Mouse (Mus musculus): Measurements from ENCODE around the gene Abcb9. TPM values are rescaled to one million over a fixed set of nuclear protein-coding genes. Genes with fewer than 3 reads are reported as not detected.

Abcb9 gene
- 4.0 and 4.6 TPM in 2 replicates for polyA plus RNA-seq (2015; fragmentation: Nextera tagmentation; extraction: Ambion mirVana)

DNA sequence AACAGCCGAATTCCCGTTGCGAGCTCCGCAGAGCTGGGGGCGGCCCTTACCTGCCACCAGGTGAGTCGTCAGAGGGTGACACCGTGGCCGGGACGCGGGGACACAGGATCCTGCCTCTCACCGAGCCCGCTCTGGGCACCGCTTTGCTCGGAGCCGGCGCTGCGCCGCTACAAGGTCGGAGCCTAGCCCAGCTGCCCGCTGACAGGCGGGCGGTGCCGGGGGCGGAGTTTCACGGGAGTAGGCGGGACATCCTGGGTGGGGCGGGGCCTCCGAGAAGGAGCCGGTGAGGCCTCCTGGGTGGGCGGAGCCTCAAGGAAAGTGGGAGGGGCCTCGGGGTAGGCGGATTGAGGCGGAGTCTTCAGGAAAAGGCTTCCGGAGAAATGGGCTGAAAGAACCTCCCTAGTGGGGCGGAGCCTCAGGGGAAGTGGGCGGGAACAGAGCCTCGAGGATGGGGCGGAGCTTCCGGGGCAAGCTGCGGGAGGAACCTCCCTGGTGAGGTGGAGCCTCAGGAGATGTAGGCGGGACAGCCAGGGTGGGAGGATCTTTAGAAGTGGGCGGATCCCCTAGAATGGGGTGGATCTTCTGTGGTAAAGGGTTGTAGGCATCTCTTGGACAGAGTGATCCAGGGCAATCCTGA lies at the start of gene Abcb9:
Gene Abcb9 (minus strand): TSS at position 203 of the 637 bp plus-strand sequence.
- H3K27ac ChIP-seq (ENCODE audit: low read depth, low read length), result peak within 1 kb of the TSS; percentile 24; the same call in 1 of the 2 replicates
- H3K9me3 ChIP-seq (ENCODE audit: control insufficient read depth), result no peaks in the 10 kb centered on the region
- no peaks in the 10 kb centered on the region for H3K27me3 ChIP-seq (replicated peaks; ENCODE audit: control insufficient read depth, insufficient read depth, low read length)
- no peaks in the 10 kb centered on the region for H3K36me3 ChIP-seq (ENCODE audit: control insufficient read depth, insufficient read depth)
- H3K4me2 ChIP-seq (replicated peaks; ENCODE audit: low read depth), result peak within 1 kb of the TSS; percentile 92
- TF ChIP-seq CTCF (IDR thresholded peaks at IDR 0.05; ENCODE audit: low read depth), result no peak
- peak within 1 kb of the TSS; percentile 48 for H3K4me3 ChIP-seq (ENCODE audit: low read depth, low read length)
- ATAC-seq, result peak; percentile 77
- H3K9ac ChIP-seq (ENCODE audit: low read depth, low read length), result peak within 1 kb of the TSS; percentile 64
- WGBS, result under 1% methylated on average over 42 of the region's 42 CpGs
- peaks cover 6% of the 10 kb centered on the region; the same call in 1 of the 2 replicates for H3K4me1 ChIP-seq (replicated peaks; ENCODE audit: control insufficient read depth, insufficient read depth, low read length)

GRCm38 (mm10) chr5:124138066-124138465 lies 42.5 kb upstream of the Abcb9 start:
- no peak overlapping the region for H3K9ac ChIP-seq (ENCODE audit: low read depth, low read length)
- no peaks in the 10 kb centered on the region for H3K27me3 ChIP-seq (replicated peaks; ENCODE audit: control insufficient read depth, insufficient read depth, low read length)
- TF ChIP-seq CTCF (IDR thresholded peaks at IDR 0.05; ENCODE audit: low read depth), result no peak
- H3K36me3 ChIP-seq (ENCODE audit: control insufficient read depth, insufficient read depth), result peaks cover 12% of the 10 kb centered on the region; the same call in 1 of the 2 replicates
- no peak for ATAC-seq
- H3K4me2 ChIP-seq (replicated peaks; ENCODE audit: low read depth), result no peak overlapping the region
- no peak overlapping the region for H3K4me3 ChIP-seq (ENCODE audit: low read depth, low read length)
- H3K27ac ChIP-seq (ENCODE audit: low read depth, low read length), result no peak overlapping the region
- 56% methylated on average over 7 of the region's 7 CpGs for WGBS
- no peaks in the 10 kb centered on the region for H3K4me1 ChIP-seq (replicated peaks; ENCODE audit: control insufficient read depth, insufficient read depth, low read length)
- no peaks in the 10 kb centered on the region for H3K9me3 ChIP-seq (ENCODE audit: control insufficient read depth)

DNA sequence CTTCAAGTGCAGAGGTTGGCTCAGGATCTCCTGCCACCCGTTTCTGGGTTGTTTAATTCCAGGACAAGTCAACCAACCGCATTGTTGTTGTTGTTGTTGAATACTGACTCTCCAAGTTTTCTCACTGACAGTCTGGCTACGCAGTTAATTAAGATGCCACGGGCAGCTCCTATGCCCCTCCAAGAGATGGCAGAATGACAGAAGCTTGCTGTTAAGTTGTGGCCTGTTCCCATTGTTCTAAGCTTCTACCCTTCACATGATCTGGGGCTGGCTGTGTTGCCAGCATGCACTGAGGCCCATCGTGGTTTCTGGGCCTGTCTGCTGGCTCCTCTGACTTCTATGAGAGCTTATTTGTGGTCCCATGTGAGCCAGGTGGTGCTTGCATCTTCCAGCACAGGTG lies 38.7 kb upstream of the Abcb9 start:
- no peak for TF ChIP-seq CTCF (IDR thresholded peaks at IDR 0.05; ENCODE audit: low read depth)
- Histone ChIP-seq H3K27ac (ENCODE audit: low read depth, low read length) (no peak overlapping the region), H3K4me1 (replicated peaks; ENCODE audit: control insufficient read depth, insufficient read depth, low read length) (no peaks in the 10 kb centered on the region), H3K9ac (ENCODE audit: low read depth, low read length) (no peak overlapping the region), H3K9me3 (ENCODE audit: control insufficient read depth) (no peaks in the 10 kb centered on the region), H3K4me2 (replicated peaks; ENCODE audit: low read depth) (no peak overlapping the region), H3K36me3 (ENCODE audit: control insufficient read depth, insufficient read depth) (peaks cover 14% of the 10 kb centered on the region), H3K27me3 (replicated peaks; ENCODE audit: control insufficient read depth, insufficient read depth, low read length) (no peaks in the 10 kb centered on the region), H3K4me3 (ENCODE audit: low read depth, low read length) (no peak overlapping the region)
- 87% methylated on average over 5 of the region's 5 CpGs for WGBS
- ATAC-seq, result no peak

DNA sequence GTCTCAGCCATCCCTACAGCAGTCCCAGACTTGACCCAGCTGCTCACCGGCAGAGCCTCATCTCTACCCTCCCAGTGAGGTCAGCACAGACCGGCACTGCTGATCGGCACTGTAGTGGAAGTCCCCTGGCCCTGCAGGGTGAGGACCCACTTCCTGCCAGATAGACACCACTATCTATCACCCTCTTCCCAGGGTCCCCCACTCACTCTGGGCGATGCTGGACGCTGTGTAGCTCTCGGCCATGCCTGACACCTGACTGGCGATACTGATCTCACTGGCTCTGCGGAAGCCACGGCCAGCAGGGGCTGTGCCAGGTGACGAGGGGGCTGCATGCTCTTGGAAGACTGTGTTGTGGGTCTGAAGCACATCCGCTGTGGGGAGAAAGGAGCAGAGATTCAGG lies 29.5 kb upstream of the Abcb9 start:
- no peaks in the 10 kb centered on the region for H3K4me1 ChIP-seq (replicated peaks; ENCODE audit: control insufficient read depth, insufficient read depth, low read length)
- H3K9me3 ChIP-seq (ENCODE audit: control insufficient read depth), result no peaks in the 10 kb centered on the region
- no peak overlapping the region for H3K9ac ChIP-seq (ENCODE audit: low read depth, low read length)
- no peak overlapping the region for H3K27ac ChIP-seq (ENCODE audit: low read depth, low read length)
- H3K4me3 ChIP-seq (ENCODE audit: low read depth, low read length), result no peak overlapping the region
- no peak for ATAC-seq
- WGBS, result 89% methylated on average over 11 of the region's 11 CpGs
- no peaks in the 10 kb centered on the region for H3K27me3 ChIP-seq (replicated peaks; ENCODE audit: control insufficient read depth, insufficient read depth, low read length)
- H3K4me2 ChIP-seq (replicated peaks; ENCODE audit: low read depth), result no peak overlapping the region
- TF ChIP-seq CTCF (IDR thresholded peaks at IDR 0.05; ENCODE audit: low read depth), result no peak
- H3K36me3 ChIP-seq (ENCODE audit: control insufficient read depth, insufficient read depth), result peaks cover 43% of the 10 kb centered on the region

DNA sequence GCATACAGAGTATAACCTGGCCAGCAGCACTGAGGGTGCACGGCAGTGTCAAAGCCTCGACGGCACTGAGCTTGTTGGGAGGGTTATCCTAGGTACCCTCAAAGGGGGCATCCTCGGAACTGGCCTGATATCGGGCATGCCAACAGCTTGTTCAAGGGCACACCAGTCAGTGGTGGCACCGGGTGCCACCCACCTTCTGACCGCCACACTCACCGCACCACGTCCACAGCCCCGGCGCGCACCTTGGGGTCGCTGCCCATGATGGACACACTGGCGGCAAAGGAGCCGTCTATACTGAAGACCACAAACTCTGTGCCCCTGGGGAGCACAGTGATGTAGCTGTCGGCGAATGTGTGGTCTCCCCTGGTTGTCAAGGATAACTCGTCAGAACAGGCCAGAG lies 26.8 kb upstream of the Abcb9 start:
- H3K4me3 ChIP-seq (ENCODE audit: low read depth, low read length), result no peak overlapping the region
- H3K36me3 ChIP-seq (ENCODE audit: control insufficient read depth, insufficient read depth), result peaks cover 57% of the 10 kb centered on the region
- 94% methylated on average over 17 of the region's 18 CpGs for WGBS
- no peak overlapping the region for H3K9ac ChIP-seq (ENCODE audit: low read depth, low read length)
- TF ChIP-seq CTCF (IDR thresholded peaks at IDR 0.05; ENCODE audit: low read depth), result no peak
- no peaks in the 10 kb centered on the region for H3K4me1 ChIP-seq (replicated peaks; ENCODE audit: control insufficient read depth, insufficient read depth, low read length)
- no peaks in the 10 kb centered on the region for H3K9me3 ChIP-seq (ENCODE audit: control insufficient read depth)
- no peak for ATAC-seq
- H3K4me2 ChIP-seq (replicated peaks; ENCODE audit: low read depth), result no peak overlapping the region
- no peaks in the 10 kb centered on the region for H3K27me3 ChIP-seq (replicated peaks; ENCODE audit: control insufficient read depth, insufficient read depth, low read length)
- H3K27ac ChIP-seq (ENCODE audit: low read depth, low read length), result no peak overlapping the region

GRCm38 (mm10) chr5:124119204-124119603 lies 23.6 kb upstream of the Abcb9 start:
- Histone ChIP-seq H3K36me3 (ENCODE audit: control insufficient read depth, insufficient read depth) (peaks cover 60% of the 10 kb centered on the region), H3K27me3 (replicated peaks; ENCODE audit: control insufficient read depth, insufficient read depth, low read length) (no peaks in the 10 kb centered on the region), H3K4me3 (ENCODE audit: low read depth, low read length) (no peak overlapping the region), H3K27ac (ENCODE audit: low read depth, low read length) (no peak overlapping the region), H3K4me1 (replicated peaks; ENCODE audit: control insufficient read depth, insufficient read depth, low read length) (peaks cover 6% of the 10 kb centered on the region; the same call in 1 of the 2 replicates), H3K4me2 (replicated peaks; ENCODE audit: low read depth) (no peak overlapping the region), H3K9me3 (ENCODE audit: control insufficient read depth) (no peaks in the 10 kb centered on the region), H3K9ac (ENCODE audit: low read depth, low read length) (no peak overlapping the region)
- no peak for TF ChIP-seq CTCF (IDR thresholded peaks at IDR 0.05; ENCODE audit: low read depth)
- ATAC-seq, result no peak
- 65% methylated on average over 5 of the region's 5 CpGs for WGBS

Measured in intestine, postnatal 0 days (tissue).